Mouse (Mus musculus): Measurements from ENCODE around the gene Erich3. TPM values are rescaled to one million over a fixed set of nuclear protein-coding genes. Genes with fewer than 3 reads are reported as not detected.
A peak's percentile ranks its signal among the peaks of the same experiment; 100 is the strongest.

Gene Erich3
- polyA plus RNA-seq, 1 experiment from 2014 or later: 0.58 TPM

DNA sequence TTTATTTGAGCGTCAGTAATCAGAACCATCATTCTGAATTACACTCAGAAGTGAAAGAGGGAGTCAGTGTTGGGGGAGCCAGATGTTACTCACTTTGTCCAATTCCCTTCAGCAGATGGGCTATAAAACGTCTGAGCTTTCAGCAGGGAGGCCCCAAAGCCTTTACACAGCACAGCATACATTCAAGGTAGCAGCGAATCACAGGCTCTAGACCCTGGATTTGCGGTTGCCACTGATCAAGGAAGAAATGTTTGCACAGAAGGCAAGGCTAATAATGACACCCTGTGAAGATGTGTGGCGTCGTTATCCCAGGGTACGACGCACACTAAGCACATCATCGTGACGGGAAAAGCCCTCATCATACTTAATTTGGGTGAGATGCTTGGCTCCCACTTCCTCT is 67.8 kb downstream of the Erich3 start:
- H3K9me3 ChIP-seq (ENCODE audit: control insufficient read depth, low read length): no peaks in the 10 kb centered on the region
- H3K4me3 ChIP-seq (ENCODE audit: low read depth, low read length): no peak overlapping the region
- no peak overlapping the region for H3K4me2 ChIP-seq (ENCODE audit: low read depth, low read length)
- 79% methylated on average over 10 of the region's 10 CpGs for WGBS
- H3K36me3 ChIP-seq (ENCODE audit: control insufficient read depth, insufficient read depth, low read length): no peaks in the 10 kb centered on the region
- H3K4me1 ChIP-seq (ENCODE audit: control insufficient read depth, insufficient read depth, low read length): no peaks in the 10 kb centered on the region
- H3K27me3 ChIP-seq (replicated peaks; ENCODE audit: control insufficient read depth, insufficient read depth, low read length): no peaks in the 10 kb centered on the region
- no peak overlapping the region for H3K27ac ChIP-seq (replicated peaks; ENCODE audit: low read depth, low read length)
- no peak for DNase-seq (ENCODE audit: low spot score)
- no peak overlapping the region for H3K9ac ChIP-seq (ENCODE audit: low read depth, low read length)
- no peak for ATAC-seq (ENCODE audit: low read depth)

DNA sequence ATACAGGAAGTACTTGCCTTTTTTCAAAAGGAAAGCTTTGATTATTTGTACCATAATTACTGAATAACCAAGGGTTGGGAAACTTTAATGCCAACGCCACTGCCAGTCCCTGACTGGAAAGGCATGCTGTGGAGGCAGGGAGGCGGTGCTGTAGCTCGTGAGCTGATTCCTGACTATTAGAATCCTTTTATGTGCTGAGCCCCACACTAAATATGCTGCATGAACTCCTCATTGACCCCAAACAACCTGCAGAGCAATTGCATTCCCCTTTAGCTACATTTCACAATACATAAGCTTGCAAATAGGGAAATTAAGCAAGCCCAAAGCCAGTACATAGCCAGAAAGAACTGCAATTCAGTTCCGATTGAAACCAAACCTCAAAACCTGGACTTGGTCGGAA is 77.8 kb downstream of the Erich3 start:
- DNase-seq (ENCODE audit: low spot score) (no peak), ATAC-seq (ENCODE audit: low read depth) (no peak)
- Histone ChIP-seq H3K36me3 (ENCODE audit: control insufficient read depth, insufficient read depth, low read length) (no peaks in the 10 kb centered on the region), H3K9ac (ENCODE audit: low read depth, low read length) (no peak overlapping the region), H3K4me1 (ENCODE audit: control insufficient read depth, insufficient read depth, low read length) (no peaks in the 10 kb centered on the region), H3K9me3 (ENCODE audit: control insufficient read depth, low read length) (no peaks in the 10 kb centered on the region), H3K4me3 (ENCODE audit: low read depth, low read length) (no peak overlapping the region), H3K4me2 (ENCODE audit: low read depth, low read length) (no peak overlapping the region), H3K27me3 (replicated peaks; ENCODE audit: control insufficient read depth, insufficient read depth, low read length) (no peaks in the 10 kb centered on the region), H3K27ac (replicated peaks; ENCODE audit: low read depth, low read length) (no peak overlapping the region)
- WGBS: 63% methylated on average over 5 of the region's 5 CpGs

DNA sequence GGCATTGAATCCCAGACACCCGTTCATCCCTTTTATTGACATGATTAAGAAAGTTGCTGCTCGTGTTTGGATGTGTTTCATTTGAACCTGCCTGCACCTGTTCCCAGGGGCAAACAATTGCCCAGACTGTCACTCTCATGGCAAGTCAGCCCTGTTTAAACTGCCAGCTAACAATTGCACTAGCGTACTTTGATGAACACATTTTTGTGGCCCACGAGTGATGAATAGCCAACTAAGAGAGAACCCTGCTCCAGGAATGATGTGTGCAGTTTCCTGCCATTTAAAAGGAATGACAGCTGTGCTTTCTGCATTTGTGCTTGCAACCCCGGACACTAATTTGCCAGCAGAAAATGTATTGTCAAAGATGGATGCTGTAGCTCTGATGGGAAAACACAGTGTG is 79.3 kb downstream of the Erich3 start:
- DNase-seq (ENCODE audit: low spot score) (no peak), ATAC-seq (ENCODE audit: low read depth) (no peak)
- Histone ChIP-seq H3K9me3 (ENCODE audit: control insufficient read depth, low read length) (no peaks in the 10 kb centered on the region), H3K9ac (ENCODE audit: low read depth, low read length) (no peak overlapping the region), H3K27me3 (replicated peaks; ENCODE audit: control insufficient read depth, insufficient read depth, low read length) (no peaks in the 10 kb centered on the region), H3K4me1 (ENCODE audit: control insufficient read depth, insufficient read depth, low read length) (no peaks in the 10 kb centered on the region), H3K4me2 (ENCODE audit: low read depth, low read length) (no peak overlapping the region), H3K36me3 (ENCODE audit: control insufficient read depth, insufficient read depth, low read length) (no peaks in the 10 kb centered on the region), H3K4me3 (ENCODE audit: low read depth, low read length) (no peak overlapping the region), H3K27ac (replicated peaks; ENCODE audit: low read depth, low read length) (no peak overlapping the region)
- 60% methylated on average over 5 of the region's 5 CpGs for WGBS

- no peak for DNase-seq (ENCODE audit: low spot score)
- no peaks in the 10 kb centered on the region for H3K4me1 ChIP-seq (ENCODE audit: control insufficient read depth, insufficient read depth, low read length)
- no peak overlapping the region for H3K9ac ChIP-seq (ENCODE audit: low read depth, low read length)
- no peaks in the 10 kb centered on the region for H3K27me3 ChIP-seq (replicated peaks; ENCODE audit: control insufficient read depth, insufficient read depth, low read length)
- ATAC-seq (ENCODE audit: low read depth): no peak
- WGBS: 90% methylated on average over 2 of the region's 2 CpGs
- no peaks in the 10 kb centered on the region for H3K9me3 ChIP-seq (ENCODE audit: control insufficient read depth, low read length)
- no peaks in the 10 kb centered on the region for H3K36me3 ChIP-seq (ENCODE audit: control insufficient read depth, insufficient read depth, low read length)
- H3K4me3 ChIP-seq (ENCODE audit: low read depth, low read length): no peak overlapping the region
- H3K27ac ChIP-seq (replicated peaks; ENCODE audit: low read depth, low read length): no peak overlapping the region
- H3K4me2 ChIP-seq (ENCODE audit: low read depth, low read length): no peak overlapping the region
Observed at GRCm38 (mm10) chr3:154744317-154744716, 80.7 kb downstream of the Erich3 start.

DNA sequence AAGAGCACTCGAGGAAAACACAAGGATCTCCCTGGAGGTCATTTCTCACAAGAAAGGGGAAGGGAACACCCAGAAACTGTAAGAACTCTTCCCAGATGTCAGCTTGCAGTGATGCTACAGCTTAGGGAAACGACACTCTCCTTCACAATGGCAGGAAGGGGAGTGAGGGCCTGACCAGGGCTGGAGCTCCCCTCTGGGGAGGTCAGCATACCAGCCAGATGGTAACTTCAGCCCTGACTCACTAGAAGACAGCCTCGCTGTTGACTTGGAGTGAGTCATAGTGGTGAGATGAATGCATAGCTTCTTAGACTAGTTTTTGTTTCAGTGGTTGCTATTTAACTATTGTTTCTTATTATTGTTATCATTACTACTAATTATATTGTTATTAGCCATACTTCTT is 90.8 kb downstream of the Erich3 start:
- Histone ChIP-seq H3K4me2 (ENCODE audit: low read depth, low read length) (no peak overlapping the region), H3K4me3 (ENCODE audit: low read depth, low read length) (no peak overlapping the region), H3K27me3 (replicated peaks; ENCODE audit: control insufficient read depth, insufficient read depth, low read length) (no peaks in the 10 kb centered on the region), H3K9ac (ENCODE audit: low read depth, low read length) (no peak overlapping the region), H3K4me1 (ENCODE audit: control insufficient read depth, insufficient read depth, low read length) (no peaks in the 10 kb centered on the region), H3K27ac (replicated peaks; ENCODE audit: low read depth, low read length) (no peak overlapping the region), H3K9me3 (ENCODE audit: control insufficient read depth, low read length) (no peaks in the 10 kb centered on the region), H3K36me3 (ENCODE audit: control insufficient read depth, insufficient read depth, low read length) (no peaks in the 10 kb centered on the region)
- DNase-seq (ENCODE audit: low spot score) (no peak), ATAC-seq (ENCODE audit: low read depth) (no peak)
- 35% methylated on average over 3 of the region's 3 CpGs for WGBS

- 93% methylated on average over 3 of the region's 3 CpGs for WGBS
- no peak overlapping the region for H3K4me3 ChIP-seq (ENCODE audit: low read depth, low read length)
Observed at GRCm38 (mm10) chr3:154755225-154755624, 91.6 kb downstream of the Erich3 start.

DNA sequence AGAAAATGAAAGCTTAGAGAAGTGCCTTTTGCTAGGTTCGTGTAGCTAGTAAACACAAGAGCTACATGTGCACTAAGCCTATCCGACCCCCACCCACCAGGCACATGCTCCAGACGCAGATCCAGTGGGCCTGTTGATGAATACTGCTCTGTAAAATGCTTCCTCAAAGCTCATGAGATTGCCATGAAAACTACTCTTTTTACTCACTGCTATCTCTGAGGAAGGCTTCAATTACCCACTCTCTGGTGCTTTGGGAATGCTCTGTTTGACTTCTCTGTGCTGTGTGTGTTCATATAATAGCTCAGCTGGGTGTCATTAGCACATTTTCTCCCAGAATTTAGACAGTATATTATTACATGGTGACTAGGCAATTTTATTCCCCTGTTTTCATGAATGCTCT is 94.4 kb downstream of the Erich3 start:
- no peaks in the 10 kb centered on the region for H3K27me3 ChIP-seq (replicated peaks; ENCODE audit: control insufficient read depth, insufficient read depth, low read length)
- no peak overlapping the region for H3K4me2 ChIP-seq (ENCODE audit: low read depth, low read length)
- no peaks in the 10 kb centered on the region for H3K9me3 ChIP-seq (ENCODE audit: control insufficient read depth, low read length)
- no peak overlapping the region for H3K9ac ChIP-seq (ENCODE audit: low read depth, low read length)
- WGBS: 48% methylated on average over 3 of the region's 3 CpGs
- DNase-seq (ENCODE audit: low spot score) (peak; percentile 9), ATAC-seq (ENCODE audit: low read depth) (peak; percentile 58; the same call in 1 of the 2 replicates)
- H3K4me3 ChIP-seq (ENCODE audit: low read depth, low read length): no peak overlapping the region
- no peak overlapping the region for H3K27ac ChIP-seq (replicated peaks; ENCODE audit: low read depth, low read length)
- H3K4me1 ChIP-seq (ENCODE audit: control insufficient read depth, insufficient read depth, low read length): no peaks in the 10 kb centered on the region
- no peaks in the 10 kb centered on the region for H3K36me3 ChIP-seq (ENCODE audit: control insufficient read depth, insufficient read depth, low read length)

More at GRCm38 (mm10) chr3:154755225-154755624, 91.6 kb downstream of the Erich3 start:
- Histone ChIP-seq H3K36me3 (ENCODE audit: control insufficient read depth, insufficient read depth, low read length) (no peaks in the 10 kb centered on the region), H3K27me3 (replicated peaks; ENCODE audit: control insufficient read depth, insufficient read depth, low read length) (no peaks in the 10 kb centered on the region), H3K9ac (ENCODE audit: low read depth, low read length) (no peak overlapping the region), H3K27ac (replicated peaks; ENCODE audit: low read depth, low read length) (no peak overlapping the region), H3K9me3 (ENCODE audit: control insufficient read depth, low read length) (no peaks in the 10 kb centered on the region), H3K4me2 (ENCODE audit: low read depth, low read length) (no peak overlapping the region), H3K4me1 (ENCODE audit: control insufficient read depth, insufficient read depth, low read length) (no peaks in the 10 kb centered on the region)
- ATAC-seq (ENCODE audit: low read depth) (no peak), DNase-seq (ENCODE audit: low spot score) (no peak)

- H3K9me3 ChIP-seq (ENCODE audit: control insufficient read depth, low read length): no peaks in the 10 kb centered on the region
- no peak overlapping the region for H3K27ac ChIP-seq (replicated peaks; ENCODE audit: low read depth, low read length)
- no peak overlapping the region for H3K4me2 ChIP-seq (ENCODE audit: low read depth, low read length)
- peaks cover 6% of the 10 kb centered on the region; the same call in 1 of the 2 replicates for H3K4me1 ChIP-seq (ENCODE audit: control insufficient read depth, insufficient read depth, low read length)
- H3K4me3 ChIP-seq (ENCODE audit: low read depth, low read length): no peak overlapping the region
- H3K27me3 ChIP-seq (replicated peaks; ENCODE audit: control insufficient read depth, insufficient read depth, low read length): no peaks in the 10 kb centered on the region
- DNase-seq (ENCODE audit: low spot score): no peak
- H3K36me3 ChIP-seq (ENCODE audit: control insufficient read depth, insufficient read depth, low read length): no peaks in the 10 kb centered on the region
- H3K9ac ChIP-seq (ENCODE audit: low read depth, low read length): no peak overlapping the region
- WGBS: 83% methylated on average over 3 of the region's 3 CpGs
- no peak for ATAC-seq (ENCODE audit: low read depth)
Observed at GRCm38 (mm10) chr3:154761108-154761507, 97.4 kb downstream of the Erich3 start.

- DNase-seq (ENCODE audit: low spot score) (peak; percentile 41), ATAC-seq (ENCODE audit: low read depth) (peak; percentile 73; the same call in 1 of the 2 replicates)
- 43% methylated on average over 9 of the region's 9 CpGs for WGBS
- Histone ChIP-seq H3K4me3 (ENCODE audit: low read depth, low read length) (no peak overlapping the region), H3K9ac (ENCODE audit: low read depth, low read length) (no peak overlapping the region), H3K27me3 (replicated peaks; ENCODE audit: control insufficient read depth, insufficient read depth, low read length) (no peaks in the 10 kb centered on the region), H3K27ac (replicated peaks; ENCODE audit: low read depth, low read length) (no peak overlapping the region), H3K4me1 (ENCODE audit: control insufficient read depth, insufficient read depth, low read length) (peaks cover 6% of the 10 kb centered on the region; the same call in 1 of the 2 replicates), H3K9me3 (ENCODE audit: control insufficient read depth, low read length) (no peaks in the 10 kb centered on the region), H3K36me3 (ENCODE audit: control insufficient read depth, insufficient read depth, low read length) (no peaks in the 10 kb centered on the region), H3K4me2 (ENCODE audit: low read depth, low read length) (no peak overlapping the region)
Observed at GRCm38 (mm10) chr3:154763374-154763773, 99.7 kb downstream of the Erich3 start.
